Mouse (Mus musculus): ENCODE measurements at regions not wholly inside any gene's neighbourhood (a gene's known extent, or its start where the extent isn't known, plus 50 kb on each side); places are given as distances from the start of the nearest gene placed in this dataset.
"Not testable (repeated sequence)": the region's sequence is repeated elsewhere in the genome, so short reads cannot be mapped to it uniquely, and the experiment has no call there.

DNA sequence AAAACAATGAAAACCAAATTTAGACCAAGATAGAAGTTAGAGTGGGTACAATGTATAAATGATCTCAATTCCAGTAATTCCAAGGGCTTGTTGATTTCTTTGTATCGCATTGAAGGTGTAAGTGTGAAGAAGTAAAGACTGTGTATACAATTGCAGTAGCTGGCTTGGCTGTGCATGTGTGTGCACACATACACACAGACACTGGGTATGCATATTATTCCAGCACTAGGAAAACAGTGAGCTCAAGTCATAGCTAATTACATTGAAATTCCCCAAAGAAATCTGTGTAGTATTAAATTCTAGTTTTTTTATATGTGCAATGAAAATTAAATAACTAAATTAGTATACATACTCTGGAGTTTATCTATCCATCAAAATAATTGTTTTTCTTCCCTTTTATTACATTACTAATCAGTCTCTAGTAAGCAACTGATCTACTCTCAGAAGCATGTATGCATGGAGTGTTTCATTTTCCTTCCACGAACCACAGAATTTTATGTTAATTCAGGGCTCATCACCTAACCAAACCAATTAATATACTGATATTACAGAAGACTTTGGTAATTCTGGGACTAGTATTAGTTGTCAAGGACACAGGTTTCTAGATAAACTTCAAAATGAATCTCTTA lies 56.5 kb downstream of the Gm8797 start:
- no peaks in the 10 kb centered on the region for H3K36me3 ChIP-seq (ENCODE audit: control insufficient read depth, insufficient read depth, low read length)
- H3K4me1 ChIP-seq (ENCODE audit: control insufficient read depth, insufficient read depth, low read length) = no peaks in the 10 kb centered on the region
- no peak overlapping the region for H3K27ac ChIP-seq (ENCODE audit: low read depth, low read length)
- peak; percentile 44; the same call in 1 of the 2 replicates for ATAC-seq (ENCODE audit: low read depth)
- no peak overlapping the region for H3K9ac ChIP-seq (replicated peaks; ENCODE audit: low read depth, low read length)
- H3K4me3 ChIP-seq (ENCODE audit: low read depth, low read length) = no peak overlapping the region
- H3K9me3 ChIP-seq (ENCODE audit: control insufficient read depth, low read length) = no peaks in the 10 kb centered on the region
- H3K4me2 ChIP-seq (ENCODE audit: low read depth, low read length) = no peak overlapping the region
- H3K27me3 ChIP-seq (ENCODE audit: control insufficient read depth, insufficient read depth, low read length) = no peaks in the 10 kb centered on the region
- WGBS = 81% methylated on average over 2 of the region's 2 CpGs

DNA sequence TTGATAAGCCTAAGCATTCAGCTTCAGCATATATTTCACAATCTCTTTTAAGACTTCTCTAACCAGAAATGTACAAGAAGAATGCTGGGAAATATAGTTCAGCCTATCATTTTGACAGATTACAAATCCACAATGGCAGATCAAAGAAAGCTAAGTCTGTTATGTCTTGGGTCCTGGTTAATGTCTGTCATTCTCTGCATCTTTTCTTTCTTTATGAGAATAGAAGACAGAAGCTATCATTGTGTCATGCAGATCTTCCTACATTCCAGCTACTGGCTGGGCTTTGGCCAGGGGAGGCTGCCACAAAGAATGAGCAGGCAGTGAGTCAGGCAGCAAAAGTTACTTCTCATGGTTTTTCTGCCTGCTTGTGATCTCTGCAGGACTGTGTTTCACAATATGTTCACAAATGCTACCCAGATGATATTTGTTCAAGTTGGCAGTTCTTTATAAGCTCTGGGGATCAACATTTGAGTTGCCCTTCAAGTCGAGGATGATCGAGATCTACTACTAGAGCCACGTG lies 60.5 kb downstream of the Gm8797 start:
- 89% methylated on average over 3 of the region's 3 CpGs for WGBS
- no peaks in the 10 kb centered on the region for H3K9me3 ChIP-seq (ENCODE audit: control insufficient read depth, low read length)
- H3K4me2 ChIP-seq (ENCODE audit: low read depth, low read length) = no peak overlapping the region

DNA sequence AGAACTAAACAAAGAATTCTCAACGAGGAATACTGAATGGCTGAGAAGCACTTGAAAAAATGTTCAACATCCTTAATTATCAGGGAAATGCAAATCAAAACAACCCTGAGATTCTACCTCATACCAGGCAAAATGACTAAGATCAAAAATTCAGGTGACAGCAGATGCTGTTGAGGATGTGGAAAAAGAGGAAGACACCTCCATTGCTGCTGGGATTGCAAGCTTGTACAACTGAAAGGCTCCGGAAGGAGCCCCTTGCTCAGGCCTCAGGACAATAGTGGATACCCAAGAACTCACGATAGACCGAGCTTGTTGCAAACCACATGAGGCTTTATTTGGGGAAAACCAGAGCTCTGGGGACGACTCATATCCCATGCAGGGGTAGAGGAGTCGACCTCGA lies 69.6 kb downstream of the Gm8797 start:
- not testable (repeated sequence) for H3K4me3 ChIP-seq (ENCODE audit: low read depth, low read length); H3K27me3 ChIP-seq (ENCODE audit: control insufficient read depth, insufficient read depth, low read length); H3K9me3 ChIP-seq (ENCODE audit: control insufficient read depth, low read length); ATAC-seq (ENCODE audit: low read depth); H3K4me1 ChIP-seq (ENCODE audit: control insufficient read depth, insufficient read depth, low read length); H3K4me2 ChIP-seq (ENCODE audit: low read depth, low read length); H3K27ac ChIP-seq (ENCODE audit: low read depth, low read length); H3K36me3 ChIP-seq (ENCODE audit: control insufficient read depth, insufficient read depth, low read length); H3K9ac ChIP-seq (replicated peaks; ENCODE audit: low read depth, low read length)
- WGBS = 85% methylated on average over 7 of the region's 7 CpGs

More for the DNA sequence above, 60.5 kb downstream of the Gm8797 start:
- H3K4me3 ChIP-seq (ENCODE audit: low read depth, low read length) = no peak overlapping the region
- no peaks in the 10 kb centered on the region for H3K36me3 ChIP-seq (ENCODE audit: control insufficient read depth, insufficient read depth, low read length)
- H3K27ac ChIP-seq (ENCODE audit: low read depth, low read length) = no peak overlapping the region
- H3K4me1 ChIP-seq (ENCODE audit: control insufficient read depth, insufficient read depth, low read length) = no peaks in the 10 kb centered on the region
- ATAC-seq (ENCODE audit: low read depth) = no peak
- H3K27me3 ChIP-seq (ENCODE audit: control insufficient read depth, insufficient read depth, low read length) = no peaks in the 10 kb centered on the region
- H3K9ac ChIP-seq (replicated peaks; ENCODE audit: low read depth, low read length) = no peak overlapping the region

DNA sequence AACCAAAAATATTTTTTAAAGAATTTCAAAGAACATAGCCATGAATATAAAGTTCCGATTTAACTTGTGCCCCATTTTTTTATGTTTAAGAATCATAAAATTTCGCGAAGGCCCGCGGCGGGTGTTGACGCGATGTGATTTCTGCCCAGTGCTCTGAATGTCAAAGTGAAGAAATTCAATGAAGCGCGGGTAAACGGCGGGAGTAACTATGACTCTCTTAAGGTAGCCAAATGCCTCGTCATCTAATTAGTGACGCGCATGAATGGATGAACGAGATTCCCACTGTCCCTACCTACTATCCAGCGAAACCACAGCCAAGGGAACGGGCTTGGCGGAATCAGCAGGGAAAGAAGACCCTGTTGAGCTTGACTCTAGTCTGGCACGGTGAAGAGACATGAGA lies 109.6 kb downstream of the Gm8797 start:
- not testable (repeated sequence) for H3K36me3 ChIP-seq (ENCODE audit: control insufficient read depth, insufficient read depth, low read length); H3K4me2 ChIP-seq (ENCODE audit: low read depth, low read length); H3K27me3 ChIP-seq (ENCODE audit: control insufficient read depth, insufficient read depth, low read length); H3K4me3 ChIP-seq (ENCODE audit: low read depth, low read length); H3K27ac ChIP-seq (ENCODE audit: low read depth, low read length); ATAC-seq (ENCODE audit: low read depth); H3K9me3 ChIP-seq (ENCODE audit: control insufficient read depth, low read length); H3K9ac ChIP-seq (replicated peaks; ENCODE audit: low read depth, low read length); H3K4me1 ChIP-seq (ENCODE audit: control insufficient read depth, insufficient read depth, low read length)
- 36% methylated on average over 18 of the region's 20 CpGs for WGBS

DNA sequence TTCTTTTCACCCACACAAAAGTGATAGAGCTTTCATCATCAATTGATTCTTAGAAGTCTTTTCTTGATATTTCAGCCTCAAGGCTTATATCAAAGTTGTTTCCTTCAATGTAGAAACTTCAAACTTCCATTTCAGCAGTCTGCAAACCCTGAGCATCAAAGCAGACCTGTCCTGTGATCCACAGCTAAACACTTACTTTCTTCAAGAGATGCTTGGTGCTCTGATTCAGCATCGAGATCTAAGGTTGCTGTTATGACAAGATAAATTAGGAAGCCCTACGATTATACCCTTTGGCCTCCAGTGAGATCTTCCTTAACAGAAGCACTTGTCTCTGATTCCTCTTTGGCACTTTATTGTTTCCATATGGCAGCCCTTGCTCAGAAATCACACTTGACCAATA lies 119.8 kb downstream of the Gm8797 start:
- Histone ChIP-seq H3K9me3 (ENCODE audit: control insufficient read depth, low read length) (no peaks in the 10 kb centered on the region), H3K27me3 (ENCODE audit: control insufficient read depth, insufficient read depth, low read length) (no peaks in the 10 kb centered on the region), H3K4me1 (ENCODE audit: control insufficient read depth, insufficient read depth, low read length) (no peaks in the 10 kb centered on the region), H3K4me3 (ENCODE audit: low read depth, low read length) (no peak overlapping the region), H3K9ac (replicated peaks; ENCODE audit: low read depth, low read length) (no peak overlapping the region), H3K36me3 (ENCODE audit: control insufficient read depth, insufficient read depth, low read length) (no peaks in the 10 kb centered on the region), H3K27ac (ENCODE audit: low read depth, low read length) (no peak overlapping the region), H3K4me2 (ENCODE audit: low read depth, low read length) (no peak overlapping the region)
- WGBS = 81% methylated on average over 2 of the region's 2 CpGs
- no peak for ATAC-seq (ENCODE audit: low read depth)

DNA sequence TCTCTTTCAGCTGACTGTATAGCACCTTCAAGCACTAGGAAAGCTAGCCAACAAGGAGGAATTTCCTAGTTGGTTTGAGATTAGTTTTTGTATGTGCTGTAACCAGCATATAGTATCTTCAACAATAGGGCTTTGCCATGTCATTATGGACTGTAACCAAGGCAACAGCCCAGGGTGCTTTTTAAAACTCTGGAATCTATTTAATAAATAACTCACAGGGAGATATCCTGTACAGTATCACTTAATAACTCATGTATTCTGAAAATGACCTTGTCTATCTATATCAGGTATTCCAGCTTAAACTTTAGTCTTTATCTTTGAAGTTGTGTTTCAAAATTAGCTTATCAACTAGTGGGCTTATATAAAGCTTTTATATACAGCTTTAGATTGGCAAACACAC lies 128.5 kb downstream of the Gm8797 start:
- no peak overlapping the region for H3K4me3 ChIP-seq (ENCODE audit: low read depth, low read length)
- ATAC-seq (ENCODE audit: low read depth) = no peak
- H3K9me3 ChIP-seq (ENCODE audit: control insufficient read depth, low read length) = no peaks in the 10 kb centered on the region
- no peak overlapping the region for H3K27ac ChIP-seq (ENCODE audit: low read depth, low read length)
- no peaks in the 10 kb centered on the region for H3K27me3 ChIP-seq (ENCODE audit: control insufficient read depth, insufficient read depth, low read length)
- H3K4me2 ChIP-seq (ENCODE audit: low read depth, low read length) = no peak overlapping the region
- no peaks in the 10 kb centered on the region for H3K36me3 ChIP-seq (ENCODE audit: control insufficient read depth, insufficient read depth, low read length)
- H3K9ac ChIP-seq (replicated peaks; ENCODE audit: low read depth, low read length) = no peak overlapping the region
- H3K4me1 ChIP-seq (ENCODE audit: control insufficient read depth, insufficient read depth, low read length) = no peaks in the 10 kb centered on the region

DNA sequence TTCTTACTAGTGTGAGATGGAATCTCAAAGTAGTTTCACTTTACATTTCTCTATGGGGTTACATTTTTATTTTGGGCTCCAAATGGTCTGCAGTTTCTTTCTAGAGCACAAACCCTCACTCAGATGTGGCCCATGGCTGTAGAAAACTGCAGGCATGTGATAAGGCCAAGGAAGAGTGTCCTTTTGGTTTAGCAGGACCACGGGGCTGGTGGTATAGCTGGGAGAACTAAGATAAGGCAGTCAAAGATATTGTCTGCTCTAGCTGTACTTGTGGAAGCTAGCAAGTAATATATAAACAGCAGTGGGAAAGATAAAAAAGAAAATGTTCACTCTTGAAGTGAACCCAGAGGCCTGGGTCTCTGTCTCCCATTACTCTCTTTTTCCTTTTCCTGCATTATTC lies 166.9 kb downstream of the Gm8797 start:
- Histone ChIP-seq H3K36me3 (ENCODE audit: control insufficient read depth, insufficient read depth, low read length) (no peaks in the 10 kb centered on the region), H3K27ac (ENCODE audit: low read depth, low read length) (no peak overlapping the region), H3K9me3 (ENCODE audit: control insufficient read depth, low read length) (no peaks in the 10 kb centered on the region), H3K9ac (replicated peaks; ENCODE audit: low read depth, low read length) (no peak overlapping the region), H3K4me3 (ENCODE audit: low read depth, low read length) (no peak overlapping the region), H3K4me2 (ENCODE audit: low read depth, low read length) (no peak overlapping the region), H3K27me3 (ENCODE audit: control insufficient read depth, insufficient read depth, low read length) (no peaks in the 10 kb centered on the region), H3K4me1 (ENCODE audit: control insufficient read depth, insufficient read depth, low read length) (no peaks in the 10 kb centered on the region)
- WGBS = 88% methylated on average over 1 of the region's 1 CpGs
- no peak for ATAC-seq (ENCODE audit: low read depth)

DNA sequence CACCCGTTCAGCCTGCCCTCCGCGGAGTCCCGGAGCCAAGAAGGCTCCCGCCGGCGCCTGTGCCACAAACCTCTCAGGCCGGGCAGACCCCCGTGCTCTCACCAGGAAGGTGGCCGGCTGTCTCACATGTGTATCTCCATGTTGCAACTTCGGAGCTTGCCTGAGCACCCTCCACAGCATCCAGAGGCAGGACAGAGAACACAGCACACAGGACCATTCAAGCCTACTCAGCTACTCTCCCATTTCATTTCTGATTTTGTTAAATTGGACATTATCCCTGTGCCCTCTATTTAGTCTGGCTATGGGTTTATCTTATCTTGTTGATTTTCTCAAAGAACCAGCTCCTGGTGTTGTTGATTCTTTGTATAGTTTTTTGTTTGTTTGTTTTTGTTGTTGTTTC lies 199.6 kb downstream of the Gm8797 start:
- not testable (repeated sequence) for H3K4me2 ChIP-seq (ENCODE audit: low read depth, low read length); H3K27ac ChIP-seq (ENCODE audit: low read depth, low read length); H3K4me3 ChIP-seq (ENCODE audit: low read depth, low read length); H3K4me1 ChIP-seq (ENCODE audit: control insufficient read depth, insufficient read depth, low read length); H3K9me3 ChIP-seq (ENCODE audit: control insufficient read depth, low read length); H3K27me3 ChIP-seq (ENCODE audit: control insufficient read depth, insufficient read depth, low read length); H3K36me3 ChIP-seq (ENCODE audit: control insufficient read depth, insufficient read depth, low read length); H3K9ac ChIP-seq (replicated peaks; ENCODE audit: low read depth, low read length); ATAC-seq (ENCODE audit: low read depth)
- WGBS = 86% methylated on average over 11 of the region's 11 CpGs

DNA sequence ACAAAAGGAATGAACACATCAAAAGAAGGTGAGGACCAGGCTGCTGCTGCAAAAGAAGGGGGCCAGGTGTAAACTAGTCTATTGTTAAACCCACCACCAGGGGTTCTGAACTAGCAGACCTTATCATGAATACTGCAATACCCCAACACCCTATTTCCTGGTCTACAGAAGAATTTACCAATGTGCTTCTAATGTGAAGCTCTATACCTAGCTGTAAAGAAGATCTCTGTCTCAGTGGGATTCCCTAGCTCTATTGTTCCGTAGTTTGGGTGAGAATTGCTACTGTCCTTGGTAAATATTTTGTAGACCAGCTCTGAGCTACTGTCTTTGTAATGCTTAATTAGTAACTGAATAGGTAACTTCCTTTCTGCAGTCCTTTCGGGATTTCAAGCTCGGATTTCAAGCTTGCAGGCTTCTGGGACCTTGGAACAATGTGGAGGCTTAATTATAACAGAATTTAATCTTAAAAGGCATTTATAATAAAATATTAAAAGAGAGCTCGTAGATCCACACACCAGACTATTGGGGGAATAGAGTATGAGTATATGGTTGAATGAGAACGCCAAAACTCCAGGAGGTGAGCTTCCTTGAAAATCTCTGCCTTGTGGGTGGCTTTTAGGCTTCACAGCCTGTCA lies 238.5 kb downstream of the Gm8797 start:
- WGBS = 83% methylated on average over 5 of the region's 5 CpGs

More for the DNA sequence above, 238.5 kb downstream of the Gm8797 start:
- H3K27me3 ChIP-seq (ENCODE audit: control insufficient read depth, insufficient read depth, low read length); ATAC-seq (ENCODE audit: low read depth); H3K4me2 ChIP-seq (ENCODE audit: low read depth, low read length); H3K9ac ChIP-seq (replicated peaks; ENCODE audit: low read depth, low read length); H3K9me3 ChIP-seq (ENCODE audit: control insufficient read depth, low read length); H3K36me3 ChIP-seq (ENCODE audit: control insufficient read depth, insufficient read depth, low read length); H3K4me1 ChIP-seq (ENCODE audit: control insufficient read depth, insufficient read depth, low read length); H3K27ac ChIP-seq (ENCODE audit: low read depth, low read length); H3K4me3 ChIP-seq (ENCODE audit: low read depth, low read length): not testable (repeated sequence)
